8 mouse cellular contexts compared by ENCODE assay signal in genomic region chr11:61022550-61023391, GRCm38 (mm10). TPM values are rescaled to one million over a fixed set of nuclear protein-coding genes. Genes with fewer than 3 reads are reported as not detected.
DNase-seq lines count a peak whose midpoint lies in the region; ATAC-seq and TF ChIP-seq lines count a peak whose summit lies in the region.

Kcnj12 (plus strand) TSS chr11:61022564.

- peaks cover 2 to 4% of the 10 kb centered on the region in 2 experiments; a peak in 1 of 4 replicates for H3K4me1 ChIP-seq in ES-E14 (ENCODE audit: control insufficient read depth in 2 of 2, insufficient read depth in 2 of 2, low read length in 2 of 2, poor library complexity in 1 of 2)
- H3K4me1 ChIP-seq in forebrain, embryonic 14.5 days (ENCODE audit: control insufficient read depth, insufficient read depth, low read length): no peaks in the 10 kb centered on the region
- H3K4me1 ChIP-seq in hindbrain, embryonic 12.5 days: peaks cover 40% of the 10 kb centered on the region
- H3K4me1 ChIP-seq in midbrain, embryonic 14.5 days (ENCODE audit: control insufficient read depth, insufficient read depth, low read length): peaks cover 5% of the 10 kb centered on the region; the same call in 1 of the 2 replicates

- peak within 1 kb of the TSS; percentile 67 for H3K4me2 ChIP-seq in forebrain, embryonic 14.5 days (ENCODE audit: low read length)
- H3K4me2 ChIP-seq in hindbrain, embryonic 12.5 days (replicated peaks): peak within 1 kb of the TSS; percentile 97
- peak within 1 kb of the TSS; percentile 72 for H3K4me2 ChIP-seq in midbrain, embryonic 14.5 days (ENCODE audit: low read length)

- H3K4me3 ChIP-seq in ES-E14 (ENCODE audit: insufficient read depth in 1 of 2, low read depth in 1 of 2, low read length in 2 of 2, poor library complexity in 1 of 2, severe bottlenecking in 1 of 2): peak within 1 kb of the TSS; percentile 80
- H3K4me3 ChIP-seq in forebrain, embryonic 14.5 days (ENCODE audit: low read depth, low read length): peak within 1 kb of the TSS; percentile 46
- peak within 1 kb of the TSS; percentile 59 for H3K4me3 ChIP-seq in hindbrain, embryonic 12.5 days
- peak within 1 kb of the TSS; percentile 56 for H3K4me3 ChIP-seq in midbrain, embryonic 14.5 days (replicated peaks; ENCODE audit: low read depth, low read length)

- in situ Hi-C loops in ES-E14 (cut with MboI; ENCODE audit: low sequenced_read_pairs in 2 of 2, unreplicated experiment in 2 of 2): no loop called here

- no peaks in the 10 kb centered on the region for H3K36me3 ChIP-seq in ES-E14 (ENCODE audit: control insufficient read depth, insufficient read depth, low read length, poor library complexity, severe bottlenecking)
- H3K36me3 ChIP-seq in forebrain, embryonic 14.5 days (ENCODE audit: control insufficient read depth, insufficient read depth, low read length): no peaks in the 10 kb centered on the region
- no peaks in the 10 kb centered on the region for H3K36me3 ChIP-seq in hindbrain, embryonic 12.5 days
- H3K36me3 ChIP-seq in midbrain, embryonic 14.5 days (ENCODE audit: control insufficient read depth, insufficient read depth, low read length): no peaks in the 10 kb centered on the region

- no peak within 1 kb of the TSS for H3K27ac ChIP-seq in ES-E14 (ENCODE audit: insufficient read depth, low read depth, low read length, poor library complexity, severe bottlenecking)
- no peak within 1 kb of the TSS for H3K27ac ChIP-seq in forebrain, embryonic 14.5 days (ENCODE audit: low read depth, low read length)
- 0 out of 2 replicates have a peak within 1 kb of the TSS, but pooled peaks have one; percentile 25 for H3K27ac ChIP-seq in hindbrain, embryonic 12.5 days
- H3K27ac ChIP-seq in midbrain, embryonic 14.5 days (replicated peaks; ENCODE audit: low read depth, low read length): 0 out of 2 replicates have a peak within 1 kb of the TSS, but pooled peaks have one; percentile 3

- ATAC-seq in forebrain, embryonic 14.5 days: no peak
- no peak for ATAC-seq in hindbrain, embryonic 12.5 days (ENCODE audit: low FRiP score)
- no peak for ATAC-seq in midbrain, embryonic 14.5 days (ENCODE audit: low FRiP score, low TSS enrichment)

- H3K27me3 ChIP-seq in forebrain, embryonic 14.5 days (replicated peaks; ENCODE audit: control insufficient read depth, insufficient read depth, low read length): peaks cover 43% of the 10 kb centered on the region
- peaks cover 62% of the 10 kb centered on the region for H3K27me3 ChIP-seq in hindbrain, embryonic 12.5 days
- H3K27me3 ChIP-seq in midbrain, embryonic 14.5 days (ENCODE audit: control insufficient read depth, insufficient read depth, low read length): peaks cover 29% of the 10 kb centered on the region

- DNase-seq in frontal cortex, adult 2 months (ENCODE audit: extremely low spot score in 1 of 2, low spot score in 1 of 2): no peak
- DNase-seq in frontal cortex, postnatal 14 days (ENCODE audit: low spot score in 2 of 2): no peak
- DNase-seq in ES-E14 (ENCODE audit: low read depth, low spot score): peak; percentile 38
- DNase-seq in forebrain, embryonic 14.5 days (ENCODE audit: low spot score): no peak
- peak; percentile 62 for DNase-seq in midbrain, embryonic 14.5 days
- DNase-seq in layer of hippocampus, adult 18-20 months (ENCODE audit: low spot score in 2 of 2): no peak
- DNase-seq in spleen, adult 18-20 months: no peak

- peak within 1 kb of the TSS; percentile 75 for H3K9ac ChIP-seq in ES-E14 (ENCODE audit: insufficient read depth, low read depth, low read length, poor library complexity, severe bottlenecking)
- H3K9ac ChIP-seq in forebrain, embryonic 14.5 days (ENCODE audit: low read length): peak within 1 kb of the TSS; percentile 55
- peak within 1 kb of the TSS; percentile 54 for H3K9ac ChIP-seq in hindbrain, embryonic 12.5 days
- peak within 1 kb of the TSS; percentile 53 for H3K9ac ChIP-seq in midbrain, embryonic 14.5 days (replicated peaks; ENCODE audit: low read length)

- no peaks in the 10 kb centered on the region for H3K9me3 ChIP-seq in ES-E14 (ENCODE audit: control insufficient read depth, insufficient read depth, low read depth, low read length)
- no peaks in the 10 kb centered on the region for H3K9me3 ChIP-seq in forebrain, embryonic 14.5 days (replicated peaks; ENCODE audit: control insufficient read depth, low read length)
- H3K9me3 ChIP-seq in hindbrain, embryonic 12.5 days (replicated peaks): no peaks in the 10 kb centered on the region
- H3K9me3 ChIP-seq in midbrain, embryonic 14.5 days (ENCODE audit: control insufficient read depth, low read length): no peaks in the 10 kb centered on the region

- WGBS in forebrain, embryonic 14.5 days: under 1% methylated on average over 74 of the region's 81 CpGs
- WGBS in hindbrain, embryonic 12.5 days: under 1% methylated on average over 79 of the region's 81 CpGs
- under 1% methylated on average over 80 of the region's 81 CpGs for WGBS in midbrain, embryonic 14.5 days

TF ChIP-seq in ES-E14, 5 proteins besides CTCF, POLR2A, EP300 and RAD21:
- no peak for TF ChIP-seq ZC3H11A (IDR thresholded peaks at IDR 0.05; ENCODE audit: borderline replicate concordance, low read depth, low read length)
- TF ChIP-seq MAFK (IDR thresholded peaks at IDR 0.05; ENCODE audit: insufficient read depth, low read depth, low read length): peak; percentile 70
- TF ChIP-seq HCFC1 (IDR thresholded peaks at IDR 0.05; ENCODE audit: borderline replicate concordance, insufficient read depth, low read length): 0 out of 2 replicates have a peak, but pooled peaks have one; percentile 14
- no peak for TF ChIP-seq ZNF384 (IDR thresholded peaks at IDR 0.05; ENCODE audit: low read depth, low read length)
- no peak for TF ChIP-seq CHD2 (IDR thresholded peaks at IDR 0.05; ENCODE audit: low read depth, low read length)

RNA-seq across cellular contexts. Expression of gene Kcnj12, which starts in this region (rescaled TPM):
- polyA plus RNA-seq in frontal cortex, adult 2 months (2012; rRNA removed): 17.8 and 19.5 TPM in 2 replicates
- 4.0 and 5.9 TPM in 2 replicates for total RNA-seq in ES-E14 (2012; rRNA removed)
- 1.0 and 1.4 TPM in 2 replicates for polyA plus RNA-seq in forebrain, embryonic 14.5 days (2014; fragmentation: Nextera tagmentation; extraction: Ambion mirVana)
- 2.7 and 3.2 TPM in 2 replicates for polyA plus RNA-seq in hindbrain, embryonic 12.5 days (2016; fragmentation: Nextera tagmentation; extraction: Ambion mirVana)
- 2.8 and 2.9 TPM in 2 replicates for polyA plus RNA-seq in midbrain, embryonic 14.5 days (2014; fragmentation: Nextera tagmentation; extraction: Ambion mirVana)
- 1 to 10 TPM; 6.6 to 8.8 TPM for total RNA-seq in layer of hippocampus, adult 18-20 months (2021)

Comparison
In these comparisons a context has a peak if more than half of its experiments do, and no peak if none do; other contexts are left out.
1. DNase-seq: peak in ES-E14 (single experiment) and midbrain, embryonic 14.5 days (single experiment); none in frontal cortex, adult 2 months (0 of 2), frontal cortex, postnatal 14 days (0 of 2), forebrain, embryonic 14.5 days (single experiment), layer of hippocampus, adult 18-20 months (0 of 2) and spleen, adult 18-20 months (0 of 2).
2. H3K27ac ChIP-seq: peak in hindbrain, embryonic 12.5 days (single experiment) and midbrain, embryonic 14.5 days (single experiment); none in ES-E14 (single experiment) and forebrain, embryonic 14.5 days (single experiment).
3. Peak in every context shown above with its lines, with median percentiles within 50 percentile points of each other: H3K4me3 ChIP-seq, H3K9ac ChIP-seq and H3K4me2 ChIP-seq.